Mouse (Mus musculus) ES-Bruce4 (cell line): ENCODE data around the gene Pdcd6. TPM values are rescaled to one million over a fixed set of nuclear protein-coding genes. Genes with fewer than 3 reads are reported as not detected.

Experiments
- H3K27ac ChIP-seq: 2 replicates; pipeline ENCODE4 v1.5.1; 2012; ENCODE audit warnings: low read length, inconsistent platforms; ENCODE audit not compliant: insufficient read depth
- H3K27me3 ChIP-seq: 2 replicates; pipeline ENCODE4 v1.6.1; 2012; ENCODE audit warnings: mild to moderate bottlenecking, low read length, inconsistent platforms; ENCODE audit not compliant: control insufficient read depth, poor library complexity, insufficient read depth, severe bottlenecking
- H3K36me3 ChIP-seq: 2 replicates; pipeline ENCODE4 v1.6.1; 2012; ENCODE audit warnings: inconsistent platforms, mild to moderate bottlenecking, low read length, moderate library complexity; ENCODE audit not compliant: control insufficient read depth, poor library complexity, insufficient read depth, severe bottlenecking
- H3K4me1 ChIP-seq: one replicate; pipeline ENCODE4 v1.8.1; 2011; ENCODE audit warnings: low read length; ENCODE audit not compliant: control insufficient read depth, insufficient read depth
- H3K4me3 ChIP-seq: 2 replicates; pipeline ENCODE4 v1.5.1; 2011; ENCODE audit warnings: low read depth, mild to moderate bottlenecking, low read length
- H3K9ac ChIP-seq: 2 replicates; pipeline ENCODE4 v1.6.1; 2012; ENCODE audit warnings: low read depth, mild to moderate bottlenecking, inconsistent platforms; ENCODE audit not compliant: poor library complexity, severe bottlenecking
- H3K9me3 ChIP-seq: replicated peaks from 2 replicates; pipeline ENCODE4 v1.6.1; 2012; ENCODE audit warnings: mild to moderate bottlenecking, low read length, inconsistent platforms; ENCODE audit not compliant: control insufficient read depth, poor library complexity, insufficient read depth, severe bottlenecking
- CTCF ChIP-seq: IDR thresholded peaks from one replicate; pipeline ENCODE4 v1.8.1; 2011; ENCODE audit warnings: low read depth, low read length
- EP300 ChIP-seq: IDR thresholded peaks from 2 replicates; pipeline ENCODE4 v1.6.1; 2011; ENCODE audit warnings: low read depth, low read length; ENCODE audit not compliant: insufficient read depth
- POLR2A ChIP-seq: IDR thresholded peaks from one replicate; pipeline ENCODE4 v1.8.1; 2011; ENCODE audit warnings: low read length; ENCODE audit not compliant: insufficient read depth
- polyA plus RNA-seq: library from polyadenylated mRNA; stranded (reverse); fragments of >200 nt; gene quantifications from 2 replicates; pipeline ENCODE4 v1.2.4, GENCODE M21; 2011; ENCODE audit warnings: low read depth; ENCODE audit not compliant: missing spikeins, insufficient read depth, insufficient read length

Gene Pdcd6
- polyA plus RNA-seq, 1 experiment, result 97.1 TPM

DNA sequence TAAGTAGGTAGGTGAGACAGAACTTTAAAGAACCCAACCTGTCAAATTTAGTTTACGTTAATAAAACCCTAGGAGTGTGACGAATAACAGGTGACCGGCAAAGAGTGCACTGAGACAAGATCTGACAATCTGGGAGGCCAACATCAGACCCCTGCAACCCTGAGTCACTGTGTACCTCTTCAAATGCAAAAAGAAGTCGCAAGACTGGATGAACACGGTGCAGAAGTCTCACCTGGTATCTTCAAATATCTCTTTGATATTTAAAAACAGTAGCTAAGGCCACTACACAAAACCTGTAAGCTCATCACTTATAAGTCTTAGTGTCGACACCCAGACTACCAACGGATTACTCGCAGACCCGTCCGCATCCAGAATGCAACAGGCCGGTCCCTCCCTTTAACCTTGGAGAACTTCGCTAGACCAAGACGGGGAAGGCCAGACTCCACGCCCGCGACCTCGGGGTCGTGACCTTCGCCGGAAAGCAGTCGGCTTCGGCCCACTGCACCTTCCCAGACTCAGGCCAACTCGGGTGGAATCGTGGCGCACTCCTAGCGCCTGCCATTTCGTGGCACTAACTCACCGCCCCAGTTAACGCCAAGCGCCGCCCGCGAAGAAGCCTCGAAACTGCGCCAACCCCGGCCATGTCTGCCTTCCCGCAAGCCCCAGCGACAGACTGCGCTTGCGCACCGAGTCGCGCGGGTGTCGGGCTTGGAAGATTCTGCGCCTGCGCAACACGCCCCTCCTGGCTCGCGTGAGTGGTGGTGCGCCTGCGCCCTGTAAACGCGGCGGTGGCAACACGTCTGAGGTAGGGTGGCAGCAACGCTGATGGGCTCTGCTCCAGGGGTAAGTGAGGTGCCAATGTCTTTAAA is 32.4 kb upstream of the Pdcd6 start, which contains the start of the genes Sdha and Ccdc127:
Gene Sdha (minus strand): TSS at position 715 of the 869 bp plus-strand sequence.
Gene Ccdc127 (plus strand): TSS at position 744 of the 869 bp plus-strand sequence.
- TF ChIP-seq CTCF (no peak), POLR2A (peak; percentile 96), EP300 (no peak)
- H3K36me3 ChIP-seq, result peaks cover 13% of the 10 kb centered on the region
- H3K9me3 ChIP-seq, result no peaks in the 10 kb centered on the region
- no peaks in the 10 kb centered on the region for H3K27me3 ChIP-seq
- no peaks in the 10 kb centered on the region for H3K4me1 ChIP-seq
- peak within 1 kb of the TSS; percentile 87 for H3K4me3 ChIP-seq
- peak within 1 kb of the TSS; percentile 42; the same call in 1 of the 2 replicates for H3K27ac ChIP-seq
- peak within 1 kb of the TSS; percentile 61 for H3K9ac ChIP-seq

DNA sequence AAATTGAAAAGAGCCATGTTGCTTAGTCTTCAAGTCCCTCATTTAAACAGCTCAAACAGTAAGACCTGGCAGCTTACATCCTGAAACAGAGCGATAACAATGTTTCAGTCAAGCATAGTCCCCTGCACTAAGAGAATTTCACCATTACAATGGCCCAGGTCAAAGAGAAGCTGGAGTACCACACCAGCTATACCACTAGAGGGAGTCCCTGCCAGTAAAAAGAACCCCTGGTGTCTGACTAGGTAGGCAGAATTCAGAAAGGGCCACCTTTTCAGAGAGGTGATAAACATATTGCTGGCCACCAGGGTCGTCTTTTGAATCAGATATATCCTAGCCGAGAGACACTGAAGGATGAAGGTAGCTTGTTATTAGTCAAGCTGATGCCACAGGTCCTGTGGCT is 23.7 kb upstream of the Pdcd6 start:
- TF ChIP-seq CTCF (no peak), EP300 (no peak), POLR2A (no peak)
- no peaks in the 10 kb centered on the region for H3K9me3 ChIP-seq
- no peaks in the 10 kb centered on the region for H3K27me3 ChIP-seq
- H3K36me3 ChIP-seq, result peaks cover 52% of the 10 kb centered on the region
- H3K27ac ChIP-seq, result no peak overlapping the region
- H3K4me1 ChIP-seq, result no peaks in the 10 kb centered on the region
- no peak overlapping the region for H3K9ac ChIP-seq
- H3K4me3 ChIP-seq, result no peak overlapping the region

DNA sequence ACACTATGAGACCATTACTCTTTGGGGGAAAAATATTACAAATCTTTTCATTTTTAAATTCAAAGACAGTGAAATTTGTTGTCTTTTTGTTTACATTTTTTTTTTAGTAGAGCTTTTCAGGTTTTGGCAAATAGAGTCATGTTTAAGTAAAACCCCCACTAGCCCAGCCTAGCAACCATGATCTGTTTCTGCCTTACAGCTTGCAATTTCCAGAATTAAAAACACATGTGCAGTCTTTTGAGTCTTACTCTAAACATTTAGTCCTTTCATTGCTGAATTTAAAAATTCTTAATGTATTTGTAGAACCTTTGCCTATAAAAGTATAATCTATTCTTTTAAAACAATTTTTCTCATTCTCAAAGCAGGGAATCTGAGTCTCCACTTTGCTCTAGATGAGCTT is 11.9 kb upstream of the Pdcd6 start:
- Histone ChIP-seq H3K9ac (no peak overlapping the region), H3K27ac (no peak overlapping the region), H3K36me3 (peaks cover 64% of the 10 kb centered on the region), H3K4me3 (no peak overlapping the region), H3K9me3 (no peaks in the 10 kb centered on the region), H3K27me3 (no peaks in the 10 kb centered on the region), H3K4me1 (peaks cover 1% of the 10 kb centered on the region)
- TF ChIP-seq EP300, result no peak
- no peak for TF ChIP-seq POLR2A
- no peak for TF ChIP-seq CTCF

DNA sequence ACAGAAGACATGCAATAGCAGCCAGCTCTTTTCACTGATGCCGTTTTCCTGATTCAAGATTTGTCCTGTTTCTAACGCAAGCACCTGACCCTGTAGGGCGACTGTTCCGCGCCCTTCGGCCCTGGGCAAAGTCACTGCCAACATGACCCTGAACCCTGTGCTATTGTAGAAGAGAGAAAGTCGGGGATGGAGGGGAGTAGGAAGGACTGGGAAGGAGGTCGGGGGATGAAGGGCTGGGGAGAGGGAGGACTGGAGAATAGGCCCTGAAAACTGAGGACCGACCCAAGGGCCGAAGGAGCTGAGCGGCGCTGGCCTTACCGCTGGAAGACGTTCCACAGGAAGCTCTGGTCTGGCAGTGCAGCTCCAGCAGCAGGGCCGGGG is 601 bp downstream of the Pdcd6 start:
- H3K4me3 ChIP-seq, result peak overlapping the region; percentile 83
- H3K9me3 ChIP-seq, result no peaks in the 10 kb centered on the region
- H3K4me1 ChIP-seq, result no peaks in the 10 kb centered on the region
- peak overlapping the region; percentile 88 for H3K9ac ChIP-seq
- no peak overlapping the region for H3K27ac ChIP-seq
- TF ChIP-seq CTCF (no peak), POLR2A (no peak), EP300 (no peak)
- H3K36me3 ChIP-seq, result no peaks in the 10 kb centered on the region; the same call in 1 of the 2 replicates
- no peaks in the 10 kb centered on the region for H3K27me3 ChIP-seq

DNA sequence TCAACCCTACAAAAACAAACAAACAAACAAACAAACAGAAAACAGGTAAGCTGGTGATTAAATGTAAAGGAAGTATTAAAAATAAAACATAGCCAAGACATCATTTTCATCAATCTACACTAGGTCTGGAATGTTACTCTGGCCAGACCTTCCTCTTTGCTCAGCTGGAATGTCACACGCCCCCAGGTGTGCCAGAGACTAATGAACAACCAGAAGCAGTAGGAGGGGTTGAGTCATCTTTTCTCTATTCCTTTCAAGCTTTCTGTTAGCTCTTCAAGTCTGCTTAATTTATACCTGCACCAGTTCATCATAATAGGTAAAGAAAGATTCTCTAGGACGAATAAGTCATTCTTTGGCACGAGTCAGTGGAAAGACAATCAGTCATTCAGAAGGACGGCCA is 994 bp downstream of the Pdcd6 start:
- H3K27ac ChIP-seq, result no peak overlapping the region
- peak overlapping the region; percentile 88 for H3K9ac ChIP-seq
- H3K27me3 ChIP-seq, result no peaks in the 10 kb centered on the region
- no peaks in the 10 kb centered on the region for H3K4me1 ChIP-seq
- no peaks in the 10 kb centered on the region for H3K9me3 ChIP-seq
- H3K36me3 ChIP-seq, result no peaks in the 10 kb centered on the region
- H3K4me3 ChIP-seq, result peak overlapping the region; percentile 83
- TF ChIP-seq POLR2A (no peak), EP300 (no peak), CTCF (no peak)

DNA sequence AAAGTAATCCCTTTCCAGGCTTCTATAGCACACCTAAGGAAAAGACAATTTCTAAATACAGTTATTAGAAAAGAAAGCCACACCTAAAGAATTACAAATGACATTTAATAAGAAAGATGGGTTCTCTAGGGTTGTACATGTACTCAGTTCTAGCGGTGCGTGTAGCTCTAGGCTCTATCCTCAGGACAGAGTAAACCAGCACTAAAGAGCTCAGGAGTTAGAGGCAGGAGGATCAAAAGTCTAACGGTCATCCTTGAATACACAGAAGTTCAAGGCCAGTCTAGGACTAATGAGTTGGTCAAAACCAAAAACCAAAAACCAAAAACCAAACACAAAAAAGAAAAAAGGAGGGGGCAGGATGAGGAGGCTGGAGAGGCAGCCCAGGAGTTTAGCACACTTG is 2.8 kb downstream of the Pdcd6 start:
- Histone ChIP-seq H3K4me1 (no peaks in the 10 kb centered on the region), H3K4me3 (no peak overlapping the region), H3K9ac (no peak overlapping the region), H3K9me3 (no peaks in the 10 kb centered on the region), H3K27me3 (no peaks in the 10 kb centered on the region), H3K36me3 (peaks cover 8% of the 10 kb centered on the region), H3K27ac (no peak overlapping the region)
- TF ChIP-seq CTCF (no peak), EP300 (no peak), POLR2A (no peak)
